Mouse (Mus musculus) limb, embryonic 12.5 days (tissue): ENCODE measurements around the gene Zfp866. TPM values are rescaled to one million over a fixed set of nuclear protein-coding genes. Genes with fewer than 3 reads are reported as not detected.

Experiments used
- ATAC-seq: fragments of 200-750 bp; cut with Nextera tagmentation; 2 replicates; pipeline ENCODE4 v1.8.0; 2017; ENCODE audit warnings: low read depth, moderate TSS enrichment; ENCODE audit not compliant: insufficient number of reproducible peaks, insufficient read depth, low FRiP score, low TSS enrichment
- H3K27ac ChIP-seq: fragments of 300-500 bp; sonication (generic); 2 replicates; pipeline ENCODE4 v1.5.1; 2016; ENCODE audit warnings: mild to moderate bottlenecking, moderate library complexity
- H3K27me3 ChIP-seq: fragments of 300-500 bp; sonication (generic); 2 replicates; pipeline ENCODE4 v1.6.1; 2016; ENCODE audit warnings: mild to moderate bottlenecking, moderate library complexity
- H3K36me3 ChIP-seq: fragments of 300-500 bp; sonication (generic); 2 replicates; pipeline ENCODE4 v1.6.1; 2016; ENCODE audit warnings: mild to moderate bottlenecking, moderate library complexity
- H3K4me1 ChIP-seq: fragments of 300-500 bp; sonication (generic); replicated peaks from 2 replicates; pipeline ENCODE4 v1.6.1; 2016
- H3K4me2 ChIP-seq: fragments of 300-500 bp; sonication (generic); 2 replicates; pipeline ENCODE4 v1.6.1; 2016; ENCODE audit warnings: mild to moderate bottlenecking, moderate library complexity
- H3K4me3 ChIP-seq: fragments of 300-500 bp; sonication (generic); replicated peaks from 2 replicates; pipeline ENCODE4 v1.5.1; 2016; ENCODE audit warnings: mild to moderate bottlenecking
- H3K9ac ChIP-seq: fragments of 300-500 bp; sonication (generic); replicated peaks from 2 replicates; pipeline ENCODE4 v1.6.1; 2016; ENCODE audit warnings: mild to moderate bottlenecking, moderate library complexity
- H3K9me3 ChIP-seq: fragments of 300-500 bp; sonication (generic); 2 replicates; pipeline ENCODE4 v1.6.1; 2016; ENCODE audit warnings: mild to moderate bottlenecking, moderate library complexity
- WGBS: fragments of 180-500 bp; shearing (Covaris S2); methylation state at CpG from one replicate; pipeline ENCODE4 v1.1.7; 2016; 5-methylcytosine and 5-hydroxymethylcytosine counted together
- polyA plus RNA-seq: library from polyadenylated mRNA; unstranded; fragments of >200 nt; fragmentation: Nextera tagmentation; extraction: Ambion mirVana; gene quantifications from 2 replicates; pipeline ENCODE4 v1.2.1, GENCODE M21; 2016

The Zfp866 gene
- polyA plus RNA-seq, 1 experiment from 2014 or later: 38.1 TPM

GRCm38 (mm10) chr8:69774503-69775148, 16.4 kb downstream of the Zfp866 start, which contains the start of gene Gm20422:
Gm20422 (minus strand) TSS chr8:69774886.
- H3K9ac ChIP-seq: peak within 1 kb of the TSS; percentile 87
- no peaks in the 10 kb centered on the region for H3K27me3 ChIP-seq
- H3K9me3 ChIP-seq: no peaks in the 10 kb centered on the region
- peak within 1 kb of the TSS; percentile 73 for H3K4me3 ChIP-seq
- under 1% methylated on average over 41 of the region's 41 CpGs for WGBS
- peak within 1 kb of the TSS; percentile 99 for H3K27ac ChIP-seq
- peak; percentile 98 for ATAC-seq
- H3K4me2 ChIP-seq: peak within 1 kb of the TSS; percentile 72
- H3K36me3 ChIP-seq: peaks cover 8% of the 10 kb centered on the region; the same call in 1 of the 2 replicates
- H3K4me1 ChIP-seq: peaks cover 26% of the 10 kb centered on the region

GRCm38 (mm10) chr8:69772106-69772505, 18.9 kb downstream of the Zfp866 start:
- H3K27me3 ChIP-seq: no peaks in the 10 kb centered on the region
- peaks cover 33% of the 10 kb centered on the region for H3K36me3 ChIP-seq
- H3K4me1 ChIP-seq: peaks cover 26% of the 10 kb centered on the region
- no peak overlapping the region for H3K27ac ChIP-seq
- 78% methylated on average over 2 of the region's 2 CpGs for WGBS
- ATAC-seq: no peak
- peak overlapping the region; percentile 8; the same call in 1 of the 2 replicates for H3K4me2 ChIP-seq
- H3K4me3 ChIP-seq: no peak overlapping the region
- no peaks in the 10 kb centered on the region for H3K9me3 ChIP-seq
- H3K9ac ChIP-seq: no peak overlapping the region

GRCm38 (mm10) chr8:69771221-69771620, 19.8 kb downstream of the Zfp866 start:
- Histone ChIP-seq H3K4me2 (no peak overlapping the region), H3K36me3 (peaks cover 42% of the 10 kb centered on the region), H3K4me3 (no peak overlapping the region), H3K27ac (no peak overlapping the region), H3K9me3 (0 out of 2 replicates have a peak, but pooled peaks cover 4% of the 10 kb centered on the region), H3K9ac (no peak overlapping the region), H3K27me3 (no peaks in the 10 kb centered on the region), H3K4me1 (peaks cover 26% of the 10 kb centered on the region)
- WGBS: 76% methylated on average over 9 of the region's 9 CpGs
- ATAC-seq: no peak

- Histone ChIP-seq H3K36me3 (peaks cover 87% of the 10 kb centered on the region), H3K9ac (no peak overlapping the region), H3K4me1 (no peaks in the 10 kb centered on the region), H3K27me3 (no peaks in the 10 kb centered on the region), H3K4me3 (no peak overlapping the region), H3K27ac (no peak overlapping the region), H3K4me2 (no peak overlapping the region), H3K9me3 (0 out of 2 replicates have a peak, but pooled peaks cover 14% of the 10 kb centered on the region)
- 95% methylated on average over 4 of the region's 4 CpGs for WGBS
- no peak for ATAC-seq
These were observed 29.0 kb downstream of the Zfp866 start for GRCm38 (mm10) chr8:69761814-69762445.

- Histone ChIP-seq H3K9ac (no peak overlapping the region), H3K27me3 (no peaks in the 10 kb centered on the region), H3K4me2 (no peak overlapping the region), H3K36me3 (peaks cover 69% of the 10 kb centered on the region), H3K4me3 (no peak overlapping the region), H3K9me3 (no peaks in the 10 kb centered on the region), H3K4me1 (no peaks in the 10 kb centered on the region), H3K27ac (no peak overlapping the region)
- no peak for ATAC-seq
- 97% methylated on average over 5 of the region's 5 CpGs for WGBS
These were observed 32.7 kb downstream of the Zfp866 start for GRCm38 (mm10) chr8:69758316-69758715.

- H3K9me3 ChIP-seq: no peaks in the 10 kb centered on the region
- H3K4me1 ChIP-seq: peaks cover 10% of the 10 kb centered on the region
- no peak overlapping the region for H3K27ac ChIP-seq
- no peak for ATAC-seq
- H3K9ac ChIP-seq: no peak overlapping the region
- peaks cover 25% of the 10 kb centered on the region for H3K36me3 ChIP-seq
- H3K4me2 ChIP-seq: no peak overlapping the region
- WGBS: 75% methylated on average over 2 of the region's 2 CpGs
- no peak overlapping the region for H3K4me3 ChIP-seq
- H3K27me3 ChIP-seq: no peaks in the 10 kb centered on the region
These were observed 38.5 kb downstream of the Zfp866 start for GRCm38 (mm10) chr8:69752437-69752836.

- Histone ChIP-seq H3K27me3 (no peaks in the 10 kb centered on the region), H3K4me1 (peaks cover 10% of the 10 kb centered on the region), H3K9me3 (no peaks in the 10 kb centered on the region), H3K27ac (peak within 1 kb of the TSS; percentile 99), H3K4me2 (peak within 1 kb of the TSS; percentile 56), H3K9ac (peak within 1 kb of the TSS; percentile 87), H3K4me3 (peak within 1 kb of the TSS; percentile 70), H3K36me3 (peaks cover 15% of the 10 kb centered on the region; the same call in 1 of the 2 replicates)
- WGBS: 4% methylated on average over 48 of the region's 48 CpGs
- ATAC-seq: peak; percentile 99
These were observed 41.2 kb downstream of the Zfp866 start, which contains the start of gene Zfp963 for GRCm38 (mm10) chr8:69749544-69750454. Zfp963 (minus strand) TSS chr8:69749970.

- Histone ChIP-seq H3K4me2 (no peak overlapping the region), H3K27ac (no peak overlapping the region), H3K4me1 (no peaks in the 10 kb centered on the region), H3K27me3 (no peaks in the 10 kb centered on the region), H3K9me3 (no peaks in the 10 kb centered on the region), H3K4me3 (no peak overlapping the region), H3K36me3 (peaks cover 31% of the 10 kb centered on the region), H3K9ac (no peak overlapping the region)
- no peak for ATAC-seq
- 76% methylated on average over 2 of the region's 2 CpGs for WGBS
These were observed 49.7 kb downstream of the Zfp866 start for GRCm38 (mm10) chr8:69741231-69741630.

GRCm38 (mm10) chr8:69740763-69741162, 50.2 kb downstream of the Zfp866 start:
- no peaks in the 10 kb centered on the region for H3K4me1 ChIP-seq
- H3K36me3 ChIP-seq: peaks cover 31% of the 10 kb centered on the region
- H3K27ac ChIP-seq: no peak overlapping the region
- H3K4me2 ChIP-seq: no peak overlapping the region
- WGBS: 84% methylated on average over 6 of the region's 6 CpGs
- H3K27me3 ChIP-seq: no peaks in the 10 kb centered on the region
- H3K9me3 ChIP-seq: no peaks in the 10 kb centered on the region
- H3K9ac ChIP-seq: no peak overlapping the region
- ATAC-seq: no peak
- no peak overlapping the region for H3K4me3 ChIP-seq

GRCm38 (mm10) chr8:69735495-69735894, 55.5 kb downstream of the Zfp866 start:
- no peak overlapping the region for H3K4me3 ChIP-seq
- H3K9me3 ChIP-seq: peaks cover 6% of the 10 kb centered on the region; the same call in 1 of the 2 replicates
- H3K36me3 ChIP-seq: no peaks in the 10 kb centered on the region
- WGBS: 79% methylated on average over 1 of the region's 1 CpGs
- no peaks in the 10 kb centered on the region for H3K4me1 ChIP-seq
- ATAC-seq: no peak
- no peaks in the 10 kb centered on the region for H3K27me3 ChIP-seq
- no peak overlapping the region for H3K4me2 ChIP-seq
- no peak overlapping the region for H3K27ac ChIP-seq
- H3K9ac ChIP-seq: no peak overlapping the region

GRCm38 (mm10) chr8:69717232-69717580, 73.8 kb downstream of the Zfp866 start:
- H3K4me1 ChIP-seq: peaks cover 11% of the 10 kb centered on the region
- no peak for ATAC-seq
- no peaks in the 10 kb centered on the region for H3K9me3 ChIP-seq
- peak overlapping the region; percentile 71; the same call in 1 of the 2 replicates for H3K27ac ChIP-seq
- H3K36me3 ChIP-seq: peaks cover 17% of the 10 kb centered on the region
- peak overlapping the region; percentile 84 for H3K4me3 ChIP-seq
- WGBS: 44% methylated on average over 5 of the region's 5 CpGs
- no peak overlapping the region for H3K9ac ChIP-seq
- no peaks in the 10 kb centered on the region for H3K27me3 ChIP-seq
- peak overlapping the region; percentile 54 for H3K4me2 ChIP-seq
